ENCODE assay signal across 7 mouse cellular contexts in genomic region chr3:105605726-105606125, GRCm38 (mm10).
"Had no signal": no experiment of that assay in that cellular context is flagged by ENCODE, and none has a peak within 500 bp of the region (broad histone marks: within the 10 kb centered on the region; RNA-seq: fewer than 3 reads in every experiment).

No protein-coding gene starts in this region.

- DNase-seq: kidney, postnatal 25 days; layer of hippocampus, adult 9-11 months; layer of hippocampus, postnatal 36 days; lung, adult 18-20 months; lung, postnatal 36 days; right cerebral cortex, postnatal 25 days; thymus, postnatal 4 days had no signal
